Mouse (Mus musculus) heart, postnatal 0 days (tissue): ENCODE results near the gene Mycn. TPM values are rescaled to one million over a fixed set of nuclear protein-coding genes. Genes with fewer than 3 reads are reported as not detected.

Experiments
- ATAC-seq: fragments of 200-750 bp; cut with Nextera tagmentation; 2 replicates; pipeline ENCODE4 v1.8.0; 2017; ENCODE audit warnings: low read depth, moderate number of reproducible peaks, moderate library complexity; ENCODE audit not compliant: insufficient read depth
- DNase-seq: peaks from one replicate; pipeline ENCODE4 v3.0.0-alpha.2; 2016; ENCODE audit warnings: low spot score
- H3K27ac ChIP-seq: fragments of 300-500 bp; sonication (generic); 2 replicates; pipeline ENCODE4 v1.5.1; 2014; ENCODE audit warnings: low read depth, mild to moderate bottlenecking
- H3K27me3 ChIP-seq: fragments of 300-500 bp; sonication (generic); 2 replicates; pipeline ENCODE4 v1.6.1; 2014; ENCODE audit warnings: low read length, mixed read lengths; ENCODE audit not compliant: control insufficient read depth, insufficient read depth
- H3K36me3 ChIP-seq: fragments of 300-500 bp; sonication (generic); replicated peaks from 2 replicates; pipeline ENCODE4 v1.6.1; 2014; ENCODE audit warnings: low read length, mixed read lengths; ENCODE audit not compliant: control insufficient read depth, insufficient read depth
- H3K4me1 ChIP-seq: fragments of 300-500 bp; sonication (generic); 2 replicates; pipeline ENCODE4 v1.6.1; 2014; ENCODE audit warnings: antibody characterized with exemption; ENCODE audit not compliant: control insufficient read depth, insufficient read depth
- H3K4me2 ChIP-seq: fragments of 300-500 bp; sonication (generic); 2 replicates; pipeline ENCODE4 v1.6.1; 2014; ENCODE audit warnings: low read depth, mild to moderate bottlenecking, low read length, moderate library complexity
- H3K4me3 ChIP-seq: fragments of 300-500 bp; sonication (generic); 2 replicates; pipeline ENCODE4 v1.5.1; 2014; ENCODE audit warnings: low read depth, low read length
- H3K9ac ChIP-seq: fragments of 300-500 bp; sonication (generic); replicated peaks from 2 replicates; pipeline ENCODE4 v1.6.1; 2014; ENCODE audit warnings: low read depth, low read length, mixed read lengths
- H3K9me3 ChIP-seq: fragments of 300-500 bp; sonication (generic); replicated peaks from 2 replicates; pipeline ENCODE4 v1.6.1; 2016; ENCODE audit warnings: low read length; ENCODE audit not compliant: control insufficient read depth
- CTCF ChIP-seq: IDR thresholded peaks from 2 replicates; pipeline ENCODE4 v1.5.1; 2016; ENCODE audit warnings: antibody characterized with exemption, control low read depth, low read depth
- EP300 ChIP-seq: IDR thresholded peaks from 2 replicates; pipeline ENCODE4 v1.6.1; 2016; ENCODE audit warnings: antibody characterized with exemption, low read depth
- WGBS: fragments of 180-500 bp; shearing (Covaris S2); extraction: QIAGEN DNeasy Blood & Tissue Kit; methylation state at CpG from one replicate; pipeline ENCODE4 v1.1.7; 2014; 5-methylcytosine and 5-hydroxymethylcytosine counted together
- polyA plus RNA-seq: library from polyadenylated mRNA; unstranded; fragments of >200 nt; fragmentation: Nextera tagmentation; extraction: Ambion mirVana; gene quantifications from 2 replicates; pipeline ENCODE4 v1.2.1, GENCODE M21; 2015
- total RNA-seq: library from RNA; depleted of rRNA; stranded (reverse); fragments of >200 nt; gene quantifications from 2 replicates; pipeline ENCODE4 v1.2.3, GENCODE M21; 2014; ENCODE audit warnings: low replicate concordance

Mycn gene
- total and polyA plus RNA-seq, 2 experiments from 2014 or later = 8.7 to 9.4 TPM

- no peak overlapping the region for H3K27ac ChIP-seq
- no peak overlapping the region for H3K4me3 ChIP-seq
- 26% methylated on average over 2 of the region's 2 CpGs for WGBS
- H3K36me3 ChIP-seq = no peaks in the 10 kb centered on the region
- no peak overlapping the region for H3K4me2 ChIP-seq
- H3K4me1 ChIP-seq = peaks cover 4% of the 10 kb centered on the region; the same call in 1 of the 2 replicates
- ATAC-seq (no peak), DNase-seq (no peak)
- H3K27me3 ChIP-seq = no peaks in the 10 kb centered on the region
- no peak overlapping the region for H3K9ac ChIP-seq
- TF ChIP-seq CTCF = no peak
- no peak for TF ChIP-seq EP300
- H3K9me3 ChIP-seq = no peaks in the 10 kb centered on the region
These were observed 43.2 kb downstream of the Mycn start for GRCm38 (mm10) chr12:12898356-12899126.

GRCm38 (mm10) chr12:12893986-12894385 lies 47.7 kb downstream of the Mycn start:
- TF ChIP-seq CTCF = no peak
- no peak for TF ChIP-seq EP300
- no peak for DNase-seq
- H3K36me3 ChIP-seq = no peaks in the 10 kb centered on the region
- H3K4me1 ChIP-seq = no peaks in the 10 kb centered on the region
- no peak overlapping the region for H3K4me3 ChIP-seq
- WGBS = 85% methylated on average over 8 of the region's 8 CpGs
- no peaks in the 10 kb centered on the region for H3K27me3 ChIP-seq
- no peaks in the 10 kb centered on the region for H3K9me3 ChIP-seq
- no peak overlapping the region for H3K27ac ChIP-seq
- ATAC-seq = no peak
- no peak overlapping the region for H3K4me2 ChIP-seq
- no peak overlapping the region for H3K9ac ChIP-seq

DNA sequence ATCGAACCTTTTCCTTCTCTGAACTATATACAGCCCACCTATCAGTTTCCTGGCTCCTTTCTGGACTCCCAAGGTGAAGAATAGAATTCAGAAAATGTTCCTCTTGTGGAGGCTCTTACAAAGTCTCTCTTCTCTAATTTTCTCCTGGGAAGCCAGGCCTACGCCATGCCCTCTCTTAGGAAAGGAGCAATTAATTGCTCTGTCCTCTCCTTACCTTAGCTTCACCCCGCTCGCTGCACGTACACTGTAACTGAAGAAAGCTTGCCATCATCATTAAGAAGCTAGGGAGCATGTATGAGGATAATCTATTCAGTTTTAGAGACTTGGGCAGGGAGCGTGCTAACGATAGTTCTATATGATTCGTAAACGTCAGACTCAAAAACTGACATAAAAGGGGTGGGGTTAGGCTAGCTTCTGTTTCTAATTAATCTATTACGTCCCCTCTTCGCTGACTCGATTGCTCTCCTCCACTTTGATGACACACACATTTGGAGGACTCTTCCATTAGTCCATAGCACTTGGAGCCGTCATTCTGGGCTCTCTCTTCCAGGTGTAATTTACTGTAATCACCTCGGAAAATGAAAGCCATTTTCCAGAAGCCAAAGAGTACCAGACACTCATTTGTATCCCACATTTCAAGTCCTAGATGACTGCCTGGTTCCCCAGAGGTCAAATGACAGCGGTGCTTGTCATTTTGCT lies 55.4 kb downstream of the Mycn start:
- DNase-seq (no peak), ATAC-seq (no peak)
- TF ChIP-seq EP300 = no peak
- TF ChIP-seq CTCF = no peak
- H3K4me1 ChIP-seq = no peaks in the 10 kb centered on the region
- H3K27me3 ChIP-seq = no peaks in the 10 kb centered on the region
- H3K9me3 ChIP-seq = no peaks in the 10 kb centered on the region
- no peak overlapping the region for H3K27ac ChIP-seq
- H3K4me3 ChIP-seq = no peak overlapping the region
- 73% methylated on average over 15 of the region's 15 CpGs for WGBS
- H3K36me3 ChIP-seq = no peaks in the 10 kb centered on the region
- H3K4me2 ChIP-seq = no peak overlapping the region
- H3K9ac ChIP-seq = no peak overlapping the region
